Mouse (Mus musculus): Measurements from ENCODE around the gene Ybx1. TPM values are rescaled to one million over a fixed set of nuclear protein-coding genes. Genes with fewer than 3 reads are reported as not detected.

Gene Ybx1
- polyA plus RNA-seq, 1 experiment from 2014 or later: 330 TPM

DNA sequence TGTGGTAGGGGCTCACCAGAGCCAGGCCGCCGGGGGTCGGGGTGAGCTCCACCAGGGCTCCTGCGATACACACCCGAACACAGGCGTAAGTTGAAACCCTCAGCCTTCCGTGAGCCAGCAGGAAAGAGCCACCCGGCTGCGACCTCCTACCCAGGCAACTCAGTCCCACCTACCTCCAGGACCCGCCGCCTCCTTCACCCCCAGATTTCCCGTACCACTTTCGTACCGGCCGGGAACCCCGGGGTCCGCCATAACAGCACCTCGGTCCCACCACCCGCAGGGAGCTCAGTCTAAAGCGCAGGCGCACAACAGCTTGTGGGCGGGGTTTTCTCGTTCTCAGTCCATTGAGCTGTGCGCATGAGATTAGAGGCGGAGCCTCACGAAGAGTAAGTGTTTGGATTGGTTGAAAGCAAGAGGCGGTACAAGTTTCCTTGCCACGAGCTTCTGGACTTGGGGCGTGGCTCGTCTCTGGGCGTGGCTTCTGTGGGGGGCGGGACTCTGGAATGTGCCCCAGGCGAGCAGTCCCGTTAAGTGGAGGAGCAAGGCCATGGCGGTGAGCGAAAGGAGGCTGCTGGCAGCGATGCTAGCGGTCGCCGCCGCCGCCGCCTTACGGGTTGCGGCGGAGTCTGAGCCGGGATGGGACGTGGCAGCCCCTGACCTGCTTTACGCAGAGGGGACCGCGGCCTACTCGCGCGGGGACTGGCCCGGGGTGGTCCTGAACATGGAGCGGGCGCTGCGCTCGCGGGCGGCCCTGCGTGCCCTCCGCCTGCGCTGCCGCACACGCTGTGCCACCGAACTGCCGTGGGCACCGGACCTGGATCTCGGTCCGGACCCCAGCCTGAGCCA is 61.8 kb downstream of the Ybx1 start, which contains the start of the genes AU022252 and P3h1:
Gene AU022252 (minus strand): TSS at position 303 of the 846 bp plus-strand sequence.
Gene P3h1 (plus strand): TSS at position 506 of the 846 bp plus-strand sequence.
- Histone ChIP-seq H3K4me1 (replicated peaks; ENCODE audit: control insufficient read depth, insufficient read depth) (no peaks in the 10 kb centered on the region), H3K9me3 (ENCODE audit: control insufficient read depth, low read length) (no peaks in the 10 kb centered on the region)

More for the DNA sequence above, 61.8 kb downstream of the Ybx1 start, which contains the start of the genes AU022252 and P3h1:
- Histone ChIP-seq H3K4me2 (replicated peaks; ENCODE audit: low read depth) (peak within 1 kb of the TSS; percentile 89), H3K4me3 (ENCODE audit: low read depth, low read length) (peak within 1 kb of the TSS; percentile 87), H3K9ac (ENCODE audit: low read length) (peak within 1 kb of the TSS; percentile 81), H3K27me3 (ENCODE audit: control insufficient read depth, insufficient read depth, low read length) (no peaks in the 10 kb centered on the region), H3K36me3 (ENCODE audit: control insufficient read depth, insufficient read depth, low read length) (no peaks in the 10 kb centered on the region; the same call in 1 of the 2 replicates), H3K27ac (replicated peaks) (peak within 1 kb of the TSS; percentile 76)
- ATAC-seq (ENCODE audit: low FRiP score, low TSS enrichment) (peak; percentile 98), DNase-seq (ENCODE audit: low spot score) (peak; percentile 97)
- WGBS: under 1% methylated on average over 57 of the region's 71 CpGs
- TF ChIP-seq CTCF (IDR thresholded peaks at IDR 0.05; ENCODE audit: low read depth): no peak
- TF ChIP-seq EP300 (optimal IDR thresholded peaks at IDR 0.05): no peak

Other genes starting within 250 kb of the Ybx1 start
- 36.9 and 39.8 TPM in 2 replicates for gene Slc2a1, start 185.9 kb downstream of the Ybx1 start, polyA plus RNA-seq (2015; fragmentation: Nextera tagmentation; extraction: Ambion mirVana)
- 3.7 and 4.1 TPM in 2 replicates for gene Zfp691, start 120.4 kb downstream of the Ybx1 start, polyA plus RNA-seq (2015; fragmentation: Nextera tagmentation; extraction: Ambion mirVana)
- 0.40 and 0.42 TPM in 2 replicates for gene Ermap, start 104.6 kb downstream of the Ybx1 start, polyA plus RNA-seq (2015; fragmentation: Nextera tagmentation; extraction: Ambion mirVana)
- gene Svbp, start 99.3 kb downstream of the Ybx1 start, polyA plus RNA-seq (2015; fragmentation: Nextera tagmentation; extraction: Ambion mirVana): 99.7 and 100 TPM in 2 replicates
- gene Tmem269, start 76.4 kb downstream of the Ybx1 start, polyA plus RNA-seq (2015; fragmentation: Nextera tagmentation; extraction: Ambion mirVana): 0.07 and 0.10 TPM in 2 replicates
- 15.6 and 16.9 TPM in 2 replicates for gene AU022252, start 61.9 kb downstream of the Ybx1 start, polyA plus RNA-seq (2015; fragmentation: Nextera tagmentation; extraction: Ambion mirVana)
- gene P3h1, start 61.7 kb downstream of the Ybx1 start, polyA plus RNA-seq (2015; fragmentation: Nextera tagmentation; extraction: Ambion mirVana): 17.0 and 19.7 TPM in 2 replicates
- 0.07 TPM in 1 of 2 replicates, not detected in the other for gene Cldn19, start 39.2 kb downstream of the Ybx1 start, polyA plus RNA-seq (2015; fragmentation: Nextera tagmentation; extraction: Ambion mirVana)
- 42.0 and 44.7 TPM in 2 replicates for gene Ppih, start 25.9 kb upstream of the Ybx1 start, polyA plus RNA-seq (2015; fragmentation: Nextera tagmentation; extraction: Ambion mirVana)
- gene Ccdc30, start 120.9 kb upstream of the Ybx1 start, polyA plus RNA-seq (2015; fragmentation: Nextera tagmentation; extraction: Ambion mirVana): 1.4 and 2.2 TPM in 2 replicates
- gene Ppcs, start 127.8 kb upstream of the Ybx1 start, polyA plus RNA-seq (2015; fragmentation: Nextera tagmentation; extraction: Ambion mirVana): 30.7 and 31.6 TPM in 2 replicates
- gene Zmynd12, start 128.2 kb upstream of the Ybx1 start, polyA plus RNA-seq (2015; fragmentation: Nextera tagmentation; extraction: Ambion mirVana): 0.15 and 0.35 TPM in 2 replicates
- gene Rimkla, start 198.0 kb upstream of the Ybx1 start, polyA plus RNA-seq (2015; fragmentation: Nextera tagmentation; extraction: Ambion mirVana): 0.19 and 0.25 TPM in 2 replicates
- 7.4 and 7.6 TPM in 2 replicates for gene Foxj3, start 242.4 kb upstream of the Ybx1 start, polyA plus RNA-seq (2015; fragmentation: Nextera tagmentation; extraction: Ambion mirVana)
- 2.5 and 2.9 TPM in 2 replicates for gene Frg2f1, start 244.9 kb upstream of the Ybx1 start, polyA plus RNA-seq (2015; fragmentation: Nextera tagmentation; extraction: Ambion mirVana)